Comparison of ENCODE assay signal across 16 mouse cellular contexts in the genomic region with DNA sequence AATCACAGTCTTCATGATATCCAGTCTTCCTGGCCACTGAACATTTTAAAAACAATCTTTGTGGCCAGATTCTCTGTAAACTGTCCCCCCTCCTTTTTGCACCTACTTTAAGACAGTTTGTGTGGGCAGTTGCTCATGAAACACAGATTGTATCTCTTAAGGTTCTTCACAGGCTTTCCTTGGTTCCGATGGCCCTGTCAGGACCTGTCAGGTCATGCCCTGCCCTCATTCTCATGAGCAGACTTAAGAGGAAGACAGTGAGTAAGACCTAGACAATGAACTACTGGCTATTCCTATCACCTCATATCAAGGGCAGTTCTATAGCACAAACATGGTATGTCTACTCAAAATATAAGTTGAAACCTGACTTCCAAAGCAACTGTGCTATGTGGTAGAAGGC.
DNase-seq lines count a peak whose midpoint lies in the region; TF ChIP-seq lines count a peak whose summit lies in the region.
"Had no signal": no experiment of that assay in that cellular context is flagged by ENCODE, and none has a peak within 500 bp of the region (broad histone marks: within the 10 kb centered on the region; RNA-seq: fewer than 3 reads in every experiment).

No protein-coding gene starts in this region.

- H3K4me3 ChIP-seq in gastrocnemius, adult 2 months, result no peak overlapping the region

- peak overlapping the region; percentile 20; the same call in 1 of the 2 replicates for H3K27ac ChIP-seq in gastrocnemius, adult 2 months

- no peak for TF ChIP-seq CTCF in gastrocnemius, adult 2 months (IDR thresholded peaks at IDR 0.05)

- no peak for DNase-seq in gastrocnemius, adult 2 months
- no peak for DNase-seq in gastrocnemius, postnatal 10 days
- peak; percentile 17 for DNase-seq in heart, adult 11 months
- DNase-seq in heart, adult 18-20 months, result no peak
- DNase-seq in fat pad, adult 2 months (ENCODE audit: extremely low read depth, low read depth, low spot score), result peak; percentile 94
- no peak for DNase-seq in kidney, postnatal 25 days
- DNase-seq: adrenal gland, adult 2 months; adrenal gland, adult 8-10 months; adrenal gland, postnatal 10 days; adrenal gland, postnatal 14 days; adrenal gland, postnatal 25 days; adrenal gland, postnatal 36 days; B cell, adult 2 months; cerebellum, adult 11 months; cerebellum, adult 11-12 months; cerebellum, adult 18-20 months had no signal

- intact Hi-C loops in gastrocnemius, adult 2 months (cut with DNase I), result no loop called here

Comparison
In these comparisons a context has a peak if more than half of its experiments do, and no peak if none do; other contexts are left out.
1. DNase-seq: peak in heart, adult 11 months (single experiment) and fat pad, adult 2 months (single experiment); none in gastrocnemius, adult 2 months (single experiment), gastrocnemius, postnatal 10 days (single experiment), heart, adult 18-20 months (0 of 2) and kidney, postnatal 25 days (0 of 2).